Mouse (Mus musculus): ENCODE data around the gene Enpp4. TPM values are rescaled to one million over a fixed set of nuclear protein-coding genes. Genes with fewer than 3 reads are reported as not detected.

The Enpp4 gene
- total RNA-seq, 1 experiment from 2014 or later: 9.7 TPM

Other genes starting within 250 kb of the Enpp4 start
- 6.8 to 16.6 TPM (median 10.2 TPM) in 3 replicates for gene Enpp5, start 27.0 kb downstream of the Enpp4 start, total RNA-seq (2017)
- 0.32 to 2.0 TPM (median 0.67 TPM) in 3 replicates for gene Clic5, start 82.8 kb upstream of the Enpp4 start, total RNA-seq (2017)